Mouse (Mus musculus) midbrain, embryonic 10.5 days (tissue): ENCODE results near the gene Pwp1. TPM values are rescaled to one million over a fixed set of nuclear protein-coding genes. Genes with fewer than 3 reads are reported as not detected.
A peak's percentile ranks its signal among the peaks of the same experiment; 100 is the strongest.
"Not testable (repeated sequence)": the region's sequence is repeated elsewhere in the genome, so short reads cannot be mapped to it uniquely, and the experiment has no call there.

ENCODE experiments used
- DNase-seq: peaks from one replicate; pipeline ENCODE4 v3.0.0-alpha.2; 2017; ENCODE audit warnings: low spot score
- H3K27ac ChIP-seq: fragments of 300-500 bp; sonication (generic); replicated peaks from 2 replicates; pipeline ENCODE4 v1.5.1; 2016; ENCODE audit warnings: mild to moderate bottlenecking
- H3K27me3 ChIP-seq: fragments of 300-500 bp; sonication (generic); 2 replicates; pipeline ENCODE4 v1.6.1; 2016; ENCODE audit warnings: low read depth, mild to moderate bottlenecking; ENCODE audit not compliant: poor library complexity, severe bottlenecking
- H3K36me3 ChIP-seq: fragments of 300-500 bp; sonication (generic); 2 replicates; pipeline ENCODE4 v1.6.1; 2016; ENCODE audit warnings: mild to moderate bottlenecking, moderate library complexity
- H3K4me1 ChIP-seq: fragments of 300-500 bp; sonication (generic); 2 replicates; pipeline ENCODE4 v1.6.1; 2016
- H3K4me3 ChIP-seq: fragments of 300-500 bp; sonication (generic); 2 replicates; pipeline ENCODE4 v1.5.1; 2016; ENCODE audit warnings: mild to moderate bottlenecking, moderate library complexity
- H3K9me3 ChIP-seq: fragments of 300-500 bp; sonication (generic); replicated peaks from 2 replicates; pipeline ENCODE4 v1.6.1; 2016; ENCODE audit warnings: mild to moderate bottlenecking
- WGBS: fragments of 180-500 bp; shearing (Covaris S2); methylation state at CpG from one replicate; pipeline ENCODE4 v1.1.7; 2016; 5-methylcytosine and 5-hydroxymethylcytosine counted together
- polyA plus RNA-seq: library from polyadenylated mRNA; unstranded; fragments of >200 nt; fragmentation: Nextera tagmentation; extraction: Ambion mirVana; gene quantifications from 2 replicates; pipeline ENCODE4 v1.2.1, GENCODE M21; 2016

Pwp1 gene
- 102 and 110 TPM in 2 replicates for polyA plus RNA-seq

DNA sequence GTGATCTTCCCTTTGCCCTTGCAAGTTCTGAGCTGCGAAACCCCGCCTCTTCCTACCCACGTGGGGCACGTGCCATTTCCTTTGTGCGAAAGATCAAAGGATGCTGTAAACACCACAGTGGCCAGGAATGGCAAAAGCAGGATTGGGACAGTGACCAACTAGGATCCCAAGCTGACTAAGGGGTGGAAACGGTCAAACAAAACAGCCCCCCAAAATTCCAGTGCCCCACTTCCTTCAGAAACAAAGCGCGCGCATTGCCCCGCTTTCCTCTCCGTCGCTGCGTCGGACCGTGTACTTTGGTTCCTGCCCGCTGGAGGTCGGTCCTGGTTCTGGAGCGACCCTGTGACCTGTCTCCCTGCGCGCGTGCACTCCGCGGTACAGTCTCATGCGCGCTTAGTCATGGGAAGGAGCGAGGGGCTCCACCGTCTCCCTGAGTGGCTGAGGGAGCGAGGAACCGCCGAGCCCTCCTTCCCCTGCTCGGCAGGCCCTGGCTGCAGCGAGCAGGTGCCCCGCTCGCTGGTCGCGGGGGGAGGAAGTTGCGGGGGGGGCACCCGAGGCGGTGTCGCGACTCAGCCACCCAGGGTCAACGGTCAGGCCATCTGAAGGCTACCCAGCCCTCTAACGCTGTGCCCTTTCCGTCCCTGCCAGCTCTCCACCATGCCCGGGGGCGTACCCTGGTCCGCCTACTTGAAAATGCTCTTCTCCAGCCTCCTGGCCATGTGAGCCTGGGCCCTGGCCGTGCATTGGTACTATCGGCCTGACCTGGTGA lies at the start of gene Pwp1:
Gene Pwp1, plus strand, starts transcription at position 410 of the 769 bp plus-strand sequence.
- not testable (repeated sequence) for H3K4me1 ChIP-seq
- WGBS = 3% methylated on average over 48 of the region's 49 CpGs
- H3K27ac ChIP-seq = peak within 1 kb of the TSS; percentile 87

DNA sequence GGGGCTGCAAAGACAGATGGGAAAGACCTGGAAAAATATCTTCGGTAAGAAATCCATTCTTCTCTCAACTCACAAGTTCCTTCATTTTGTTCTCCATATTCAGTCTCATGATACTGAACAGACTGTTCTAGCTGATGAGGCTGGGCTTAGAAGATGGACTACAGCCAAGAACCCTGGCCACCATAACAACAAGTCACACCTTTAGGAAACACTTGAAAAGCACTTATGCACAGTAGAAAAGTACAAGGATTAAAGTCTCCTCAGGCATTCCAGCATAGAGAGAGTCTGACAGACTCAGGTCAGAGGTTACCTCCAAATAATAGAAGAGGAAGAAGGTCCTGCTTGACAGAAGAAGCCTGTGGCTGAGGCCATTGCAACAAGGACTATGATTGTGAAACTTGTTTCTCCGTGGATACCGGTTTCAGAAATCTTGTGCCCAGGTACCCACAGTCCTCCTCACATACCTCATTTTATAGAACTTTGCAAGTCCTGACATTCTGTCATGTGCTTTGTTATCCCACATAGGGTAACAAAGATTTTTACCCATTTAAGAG lies 7.1 kb upstream of the Pwp1 start:
- not testable (repeated sequence) for H3K36me3 ChIP-seq, H3K4me1 ChIP-seq, H3K9me3 ChIP-seq, DNase-seq, H3K27me3 ChIP-seq, H3K27ac ChIP-seq, H3K4me3 ChIP-seq
- 76% methylated on average over 3 of the region's 3 CpGs for WGBS

More for the DNA sequence above, at the start of gene Pwp1:
- H3K36me3 ChIP-seq, H3K9me3 ChIP-seq, H3K27me3 ChIP-seq: not testable (repeated sequence)
- DNase-seq = peak; percentile 67
- H3K4me3 ChIP-seq = peak within 1 kb of the TSS; percentile 63

DNA sequence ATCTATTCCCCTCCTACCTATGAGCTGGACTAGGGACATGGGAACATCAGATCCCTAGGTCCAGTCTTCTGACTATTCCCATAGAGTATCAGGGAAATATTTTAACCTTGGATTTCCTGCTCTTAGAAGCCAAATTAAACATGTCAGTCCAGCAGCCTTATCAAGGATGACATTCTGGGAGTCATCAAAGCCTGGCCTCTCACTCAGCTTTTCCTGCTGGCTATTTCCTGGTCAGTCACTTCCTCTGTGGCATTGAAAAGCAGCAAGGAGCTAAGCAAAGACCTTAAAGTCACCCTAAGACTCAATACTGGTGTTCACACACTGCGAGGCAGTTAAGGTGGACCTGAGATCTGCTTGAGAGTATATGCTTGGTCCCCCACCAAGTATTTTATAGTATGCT lies 5.5 kb upstream of the Pwp1 start:
- H3K4me1 ChIP-seq, H3K27me3 ChIP-seq, H3K4me3 ChIP-seq, DNase-seq, H3K9me3 ChIP-seq, H3K36me3 ChIP-seq, H3K27ac ChIP-seq: not testable (repeated sequence)
- WGBS = 85% methylated on average over 1 of the region's 1 CpGs

DNA sequence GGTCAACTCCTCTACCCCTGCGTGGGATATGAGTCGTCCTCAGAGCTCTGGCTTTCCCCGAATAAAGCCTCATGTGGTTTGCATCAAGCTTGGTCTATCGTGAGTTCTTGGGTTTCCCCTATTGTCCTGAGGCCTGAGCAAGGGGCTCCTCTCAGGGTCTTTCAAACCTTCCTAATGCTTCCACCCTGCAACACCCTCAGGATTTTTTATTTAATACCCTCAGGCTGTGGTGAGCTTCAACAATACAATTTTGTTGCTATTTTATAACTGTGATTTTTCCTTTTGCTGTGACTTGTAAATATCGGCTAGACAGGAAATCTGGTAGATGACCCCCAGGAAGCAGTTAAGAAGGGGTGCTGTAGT lies 591 bp upstream of the Pwp1 start:
- H3K36me3 ChIP-seq, DNase-seq, H3K9me3 ChIP-seq, H3K4me1 ChIP-seq, H3K27ac ChIP-seq, H3K27me3 ChIP-seq: not testable (repeated sequence)
- H3K4me3 ChIP-seq = peak overlapping the region; percentile 63
- 69% methylated on average over 5 of the region's 5 CpGs for WGBS

DNA sequence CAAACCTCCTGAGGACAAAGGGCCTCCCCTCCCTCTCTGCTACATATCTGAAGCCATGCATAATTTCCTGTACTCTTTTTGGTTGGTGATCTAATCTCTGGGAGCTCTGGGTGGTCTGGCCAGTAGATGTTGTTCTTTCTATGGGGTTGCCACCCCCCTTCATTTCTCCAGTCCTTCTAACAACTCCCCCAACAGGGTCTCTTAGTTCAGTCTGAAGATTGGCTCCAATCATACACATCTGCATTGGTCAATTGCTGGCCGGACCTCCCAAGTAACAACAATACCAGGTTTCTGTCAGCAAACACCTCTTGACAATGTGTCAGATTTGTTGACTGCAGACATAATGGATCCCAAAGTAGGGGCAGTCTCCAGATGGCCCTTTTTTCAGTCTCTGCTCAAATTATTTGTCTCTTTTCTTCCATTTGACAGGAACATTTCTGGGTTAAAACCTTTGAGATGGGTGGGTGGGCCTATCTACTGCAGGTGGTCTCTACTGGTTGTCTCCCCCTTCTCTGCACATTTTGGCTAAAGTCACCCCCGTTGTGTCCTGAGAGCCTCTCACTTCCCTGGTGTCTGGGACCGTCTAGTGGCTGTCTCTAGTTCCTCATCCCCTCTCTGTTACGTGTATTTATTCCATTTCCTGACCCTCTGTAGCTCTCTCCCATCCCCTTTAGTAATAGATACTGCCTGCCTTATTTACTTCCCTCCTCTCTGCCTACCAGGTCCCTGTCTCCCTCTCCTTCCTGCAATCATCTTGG lies 17.0 kb downstream of the Pwp1 start:
- H3K4me1 ChIP-seq = no peaks in the 10 kb centered on the region

DNA sequence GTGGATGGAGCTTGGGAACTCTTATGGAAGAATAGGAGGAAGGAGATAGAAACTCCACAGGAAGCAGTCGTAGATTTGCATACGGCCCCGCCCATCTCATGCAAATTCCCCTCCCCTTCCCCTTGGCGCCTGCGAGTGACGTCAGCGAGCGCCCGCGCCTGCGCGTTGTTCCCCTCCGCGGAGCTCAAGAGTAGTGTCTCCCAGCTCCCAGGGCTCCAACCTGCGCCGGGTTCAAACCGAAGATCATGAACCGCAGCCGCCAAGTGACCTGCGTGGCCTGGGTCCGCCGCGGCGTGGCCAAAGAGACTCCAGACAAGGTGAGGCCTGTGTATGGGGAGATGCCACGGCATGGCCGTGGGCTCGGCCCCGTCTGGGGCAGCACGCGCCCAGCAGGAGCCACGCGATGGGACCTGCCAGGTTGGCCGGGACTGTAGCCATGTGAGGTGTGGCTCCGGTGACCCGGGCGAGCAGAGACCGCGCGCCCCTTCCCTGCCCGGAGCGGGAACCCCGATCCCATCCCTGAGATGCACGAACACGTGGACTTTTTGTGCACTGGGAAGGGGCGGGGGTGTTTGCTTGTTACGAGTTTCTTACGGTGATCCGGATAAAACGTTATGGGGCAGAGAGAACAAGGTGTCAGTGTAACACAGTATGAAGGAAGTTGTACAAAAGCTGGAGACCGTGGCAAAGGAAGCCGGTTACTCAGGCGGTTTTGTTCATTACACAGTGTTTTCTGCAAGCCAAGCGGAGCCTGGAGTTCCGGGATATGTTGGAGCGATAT lies 42.6 kb downstream of the Pwp1 start:
- Histone ChIP-seq H3K27me3 (no peaks in the 10 kb centered on the region), H3K4me3 (peak overlapping the region; percentile 88), H3K27ac (peak overlapping the region; percentile 87), H3K9me3 (no peaks in the 10 kb centered on the region), H3K36me3 (peaks cover 32% of the 10 kb centered on the region), H3K4me1 (peaks cover 17% of the 10 kb centered on the region)
- peak; percentile 92 for DNase-seq
- WGBS = under 1% methylated on average over 53 of the region's 55 CpGs

More for the DNA sequence above, 17.0 kb downstream of the Pwp1 start:
- Histone ChIP-seq H3K27me3 (no peaks in the 10 kb centered on the region), H3K27ac (no peak overlapping the region), H3K9me3 (no peaks in the 10 kb centered on the region), H3K36me3 (no peaks in the 10 kb centered on the region), H3K4me3 (no peak overlapping the region)
- DNase-seq = no peak
- WGBS = 83% methylated on average over 4 of the region's 4 CpGs

DNA sequence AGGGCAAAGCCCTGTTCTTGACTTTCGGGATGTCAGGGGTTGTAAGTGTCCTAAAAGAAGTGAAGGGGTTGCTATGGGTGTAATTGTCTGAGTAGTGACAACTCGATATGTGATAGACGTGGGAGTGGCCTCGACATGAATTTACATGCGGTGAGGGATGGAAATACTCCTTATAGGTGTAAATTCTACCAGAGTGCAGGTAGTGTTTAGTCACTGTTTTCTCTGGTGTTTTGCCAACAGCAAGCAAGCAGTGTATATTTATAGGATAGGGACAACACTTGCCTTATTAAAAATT lies 43.1 kb downstream of the Pwp1 start:
- no peak for DNase-seq
- Histone ChIP-seq H3K9me3 (no peaks in the 10 kb centered on the region), H3K27ac (no peak overlapping the region), H3K36me3 (peaks cover 37% of the 10 kb centered on the region), H3K27me3 (no peaks in the 10 kb centered on the region), H3K4me1 (peaks cover 17% of the 10 kb centered on the region), H3K4me3 (peak overlapping the region; percentile 88)
- 7% methylated on average over 5 of the region's 5 CpGs for WGBS

DNA sequence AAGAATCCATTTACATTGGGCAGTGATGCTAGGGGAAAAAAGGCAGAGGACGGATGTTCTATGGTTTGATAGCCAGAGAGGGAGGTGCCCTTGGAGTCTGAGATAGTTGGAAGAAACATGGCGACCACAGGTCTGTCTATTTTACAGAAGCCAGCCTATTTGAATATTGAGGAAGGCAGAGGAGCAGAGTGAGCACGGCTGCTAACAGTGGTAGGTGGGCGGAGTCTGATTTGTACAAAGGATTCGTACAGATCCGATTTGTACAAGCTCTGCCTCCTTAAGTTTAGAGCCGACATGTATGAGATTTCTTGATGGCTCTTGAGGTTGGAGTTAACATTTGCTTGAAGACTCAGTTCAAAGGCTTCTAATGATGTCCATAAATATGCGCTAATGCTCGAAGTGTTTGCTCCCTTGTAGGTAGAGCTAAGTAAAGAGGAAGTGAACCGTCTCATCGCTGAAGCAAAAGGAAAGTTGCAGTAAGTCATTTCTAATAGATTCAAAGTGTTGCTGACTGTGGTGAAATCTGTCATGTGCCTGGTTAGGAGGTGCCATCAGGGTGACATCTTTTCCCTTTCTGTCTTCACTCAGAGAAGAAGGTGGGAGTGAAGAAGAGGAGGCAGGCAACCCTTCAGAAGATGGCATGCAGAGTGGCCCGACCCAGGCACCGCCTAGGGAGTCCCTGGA lies 44.7 kb downstream of the Pwp1 start:
- Histone ChIP-seq H3K4me3 (no peak overlapping the region), H3K27ac (no peak overlapping the region), H3K36me3 (peaks cover 53% of the 10 kb centered on the region), H3K4me1 (peaks cover 17% of the 10 kb centered on the region), H3K27me3 (no peaks in the 10 kb centered on the region), H3K9me3 (no peaks in the 10 kb centered on the region)
- WGBS = 93% methylated on average over 13 of the region's 13 CpGs
- no peak for DNase-seq

DNA sequence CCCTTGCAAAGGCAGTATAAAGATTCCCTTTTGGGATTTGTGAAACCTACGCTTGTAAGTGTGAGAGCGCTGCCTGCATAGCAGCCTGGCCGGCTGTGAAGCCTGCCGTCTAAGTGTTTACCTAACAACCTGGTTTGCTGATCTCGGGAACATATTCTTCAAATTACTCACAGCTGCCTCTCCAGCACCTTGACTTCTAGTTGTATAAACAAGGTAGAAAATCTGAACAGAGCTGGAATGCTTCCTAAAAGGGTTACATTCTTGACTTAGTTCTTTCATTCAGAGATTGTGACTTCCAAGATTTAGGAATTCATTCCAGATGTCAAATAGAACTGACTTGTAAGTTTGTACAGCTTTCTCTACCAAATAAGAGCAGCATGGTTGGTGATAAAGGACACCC lies 46.5 kb downstream of the Pwp1 start:
- Histone ChIP-seq H3K27ac (no peak overlapping the region), H3K9me3 (no peaks in the 10 kb centered on the region), H3K27me3 (no peaks in the 10 kb centered on the region), H3K4me1 (peaks cover 17% of the 10 kb centered on the region), H3K4me3 (no peak overlapping the region), H3K36me3 (peaks cover 71% of the 10 kb centered on the region)
- 92% methylated on average over 5 of the region's 5 CpGs for WGBS
- no peak for DNase-seq

DNA sequence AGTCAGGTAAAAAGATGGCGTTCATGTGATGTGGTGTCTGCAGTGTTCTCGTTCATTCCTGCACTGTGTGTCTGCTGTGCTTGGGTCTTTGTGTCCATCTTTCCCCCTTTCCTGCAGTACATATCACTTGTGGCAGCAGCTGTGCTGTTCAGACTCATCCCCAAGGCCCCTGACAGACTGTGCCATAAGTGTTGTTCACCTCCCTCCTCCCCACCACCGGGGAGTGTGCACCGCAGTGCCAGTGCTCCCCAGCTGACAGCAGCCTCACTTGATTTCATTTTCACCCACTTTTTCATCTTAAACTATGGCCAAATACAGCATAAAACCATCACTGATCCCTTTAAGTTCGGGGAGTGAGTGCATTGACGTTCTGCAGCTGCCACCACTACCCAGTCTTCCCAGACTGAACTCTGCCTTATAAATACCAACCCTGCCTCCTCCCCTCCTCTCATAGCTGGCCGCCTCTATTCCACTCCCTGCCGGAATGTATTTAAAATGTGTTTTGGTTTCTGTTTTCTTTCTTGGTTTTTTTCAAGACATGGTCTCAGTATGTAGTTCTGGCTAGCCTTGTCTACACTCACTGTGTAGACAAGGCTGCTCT lies 50.7 kb downstream of the Pwp1 start:
- Histone ChIP-seq H3K9me3 (no peaks in the 10 kb centered on the region), H3K27me3 (no peaks in the 10 kb centered on the region), H3K36me3 (peaks cover 99% of the 10 kb centered on the region), H3K4me1 (no peaks in the 10 kb centered on the region), H3K27ac (no peak overlapping the region), H3K4me3 (no peak overlapping the region)
- no peak for DNase-seq
- WGBS = 95% methylated on average over 8 of the region's 8 CpGs

DNA sequence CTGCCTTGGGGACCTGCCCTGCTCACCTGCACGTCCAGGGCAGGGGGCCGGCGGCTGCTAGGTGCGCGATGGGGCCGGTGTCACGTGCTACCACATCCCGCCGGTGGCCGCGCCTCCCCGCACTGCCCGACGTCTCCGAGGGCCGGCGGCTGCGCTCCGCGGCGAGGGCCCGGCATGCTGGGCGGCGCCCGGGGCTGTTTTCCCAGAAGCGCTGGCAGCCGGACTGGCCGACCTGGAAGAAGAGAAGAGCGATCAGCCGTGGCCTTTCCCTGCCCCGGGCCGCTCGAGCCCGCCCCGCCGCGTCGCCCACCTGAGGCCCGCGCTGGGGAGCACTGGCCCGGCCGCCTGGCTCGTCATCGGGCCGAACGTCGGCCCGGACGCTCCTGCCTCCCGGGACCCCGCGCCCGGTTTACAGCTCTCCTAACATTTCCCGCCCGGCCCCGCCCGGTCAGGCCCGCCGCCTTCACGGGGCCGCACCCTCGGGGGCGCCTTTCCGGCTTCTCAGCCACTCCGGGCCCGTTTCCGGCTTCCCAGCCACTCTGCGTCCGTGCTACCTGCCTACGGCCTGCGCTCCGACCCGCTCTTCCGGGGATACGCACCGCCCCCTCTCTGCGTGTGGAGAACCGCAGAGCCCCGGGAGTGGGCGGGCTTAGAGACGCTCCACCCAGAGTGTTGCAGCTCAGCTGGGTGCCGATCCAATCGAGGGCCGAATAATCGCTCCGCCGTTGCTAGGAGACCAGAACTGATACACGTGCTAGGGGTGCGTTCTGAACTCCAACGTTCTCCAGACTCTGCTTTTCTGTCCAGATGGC lies 87.4 kb downstream of the Pwp1 start, which contains the start of gene Prdm4:
Gene Prdm4, minus strand, starts transcription at position 645 of the 812 bp plus-strand sequence.
- H3K27ac ChIP-seq = peak within 1 kb of the TSS; percentile 93
- peak within 1 kb of the TSS; percentile 100 for H3K4me3 ChIP-seq
- H3K27me3 ChIP-seq = no peaks in the 10 kb centered on the region
- peak; percentile 98 for DNase-seq
- H3K36me3 ChIP-seq = peaks cover 32% of the 10 kb centered on the region
- no peaks in the 10 kb centered on the region for H3K9me3 ChIP-seq
- WGBS = under 1% methylated on average over 85 of the region's 90 CpGs
- peaks cover 22% of the 10 kb centered on the region for H3K4me1 ChIP-seq
